Mouse (Mus musculus) small intestine, adult 2 months (tissue): Measurements from ENCODE around the gene Fgd3.

ENCODE experiments used
- CTCF ChIP-seq: fragments of 200-500 bp; IDR thresholded peaks from 2 replicates; pipeline ENCODE4 v1.5.1; 2012; ENCODE audit warnings: low read depth, mild to moderate bottlenecking, control low read depth, inconsistent platforms, low read length, moderate library complexity, mixed read lengths; ENCODE audit not compliant: insufficient replicate concordance, insufficient read length; ENCODE audit errors: extremely low read depth
- POLR2A ChIP-seq: fragments of 200-500 bp; IDR thresholded peaks from 2 replicates; pipeline ENCODE4 v1.6.1; 2012; ENCODE audit warnings: low read depth, mild to moderate bottlenecking, control low read depth, inconsistent platforms, low read length, moderate library complexity

DNA sequence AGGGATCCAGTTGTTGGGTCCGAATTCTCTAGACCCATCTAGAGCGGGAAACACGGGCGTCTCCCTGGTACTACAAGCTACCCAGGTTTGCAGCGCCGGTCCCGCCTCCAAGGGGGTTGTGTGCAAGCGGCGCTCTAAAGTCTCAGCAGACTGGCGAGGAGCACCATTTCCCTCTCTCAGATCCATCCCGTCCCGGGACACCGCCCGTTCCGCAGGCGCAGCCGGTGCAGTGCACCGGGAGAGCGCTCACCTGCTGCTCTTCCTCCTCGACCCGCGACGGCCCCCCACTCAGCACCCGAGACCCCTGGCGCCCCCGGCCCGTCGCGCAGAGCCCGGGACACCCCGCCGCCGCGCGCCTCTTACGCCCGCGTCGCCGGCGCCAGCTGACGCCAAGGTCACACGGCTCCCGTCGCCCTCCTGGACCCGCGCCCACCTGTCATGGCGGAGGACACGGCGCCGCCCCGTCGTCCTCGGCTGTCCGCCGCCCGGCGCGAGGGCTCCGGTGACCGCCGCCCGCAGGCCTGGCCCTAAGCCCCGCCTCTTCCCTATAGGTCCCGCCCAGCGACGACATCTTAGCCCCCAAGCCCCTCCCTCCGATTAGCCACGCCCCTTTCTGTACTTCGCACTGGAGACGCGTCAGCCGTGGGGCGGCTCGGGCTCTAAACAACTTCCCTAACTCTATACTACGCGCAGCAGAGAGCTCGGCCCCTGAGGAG lies 104.4 kb downstream of the Fgd3 start, which contains the start of gene Card19:
- TF ChIP-seq CTCF (no peak), POLR2A (peak; percentile 97)
